Mouse (Mus musculus): ENCODE data around the gene Gstz1. TPM values are rescaled to one million over a fixed set of nuclear protein-coding genes. Genes with fewer than 3 reads are reported as not detected.

The Gstz1 gene
- total RNA-seq (2021): 10 to 100 TPM; 49.0 to 51.5 TPM

- peak; percentile 91 to 93 for DNase-seq
- intact Hi-C loops (cut with DNase I): loop anchor here (5.0 kb wide), 2 partner anchors 50 to 115 kb away; partner anchors contain the start of gene Samd15
Measured at GRCm38 (mm10) chr12:87146966-87147365, at the start of gene Gstz1. Gene Gstz1, plus strand, starts transcription at chr12:87147165.

GRCm38 (mm10) chr12:87100331-87100730 lies 46.6 kb upstream of the Gstz1 start:
- DNase-seq: no peak
- intact Hi-C loops (cut with DNase I): no loop called here

- intact Hi-C loops (cut with DNase I): no loop called here
- no peak for DNase-seq
Measured at GRCm38 (mm10) chr12:87102165-87102631, 44.8 kb upstream of the Gstz1 start, which contains the start of gene Ngb. Gene Ngb, minus strand, starts transcription at chr12:87102539.

- no peak for DNase-seq
- intact Hi-C loops (cut with DNase I): no loop called here
Measured at GRCm38 (mm10) chr12:87103471-87103870, 43.5 kb upstream of the Gstz1 start.

- intact Hi-C loops (cut with DNase I): no loop called here
- DNase-seq: no peak
Measured at GRCm38 (mm10) chr12:87104796-87105195, 42.2 kb upstream of the Gstz1 start.

- intact Hi-C loops (cut with DNase I): no loop called here
- no peak for DNase-seq
Measured at GRCm38 (mm10) chr12:87107357-87107977, 39.5 kb upstream of the Gstz1 start.

GRCm38 (mm10) chr12:87121918-87122589 lies 24.9 kb upstream of the Gstz1 start:
- intact Hi-C loops (cut with DNase I): no loop called here
- DNase-seq: no peak

GRCm38 (mm10) chr12:87127256-87127655 lies 19.7 kb upstream of the Gstz1 start:
- DNase-seq: no peak
- intact Hi-C loops (cut with DNase I): no loop called here

GRCm38 (mm10) chr12:87130224-87130623 lies 16.7 kb upstream of the Gstz1 start:
- intact Hi-C loops (cut with DNase I): loop anchor here (2.0 to 5.0 kb wide), 3 partner anchors 117 to 287 kb away; no protein-coding TSS in a partner anchor
- DNase-seq: no peak

- DNase-seq: no peak
- intact Hi-C loops (cut with DNase I): loop anchor here (2.0 to 5.0 kb wide), 3 partner anchors 116 to 286 kb away; no protein-coding TSS in a partner anchor
Measured at GRCm38 (mm10) chr12:87131181-87131580, 15.8 kb upstream of the Gstz1 start.

- intact Hi-C loops (cut with DNase I): loop anchor here (2.0 to 5.0 kb wide), 3 partner anchors 116 to 286 kb away; no protein-coding TSS in a partner anchor
- DNase-seq: peak; percentile 29 to 58
Measured at GRCm38 (mm10) chr12:87131619-87132018, 15.3 kb upstream of the Gstz1 start.

- DNase-seq: no peak
- intact Hi-C loops (cut with DNase I): loop anchor here (5.0 kb wide), 2 partner anchors 115 to 285 kb away; no protein-coding TSS in a partner anchor
Measured at GRCm38 (mm10) chr12:87132210-87132609, 14.8 kb upstream of the Gstz1 start.

GRCm38 (mm10) chr12:87132784-87133183 lies 14.2 kb upstream of the Gstz1 start:
- intact Hi-C loops (cut with DNase I): loop anchor here (5.0 kb wide), 2 partner anchors 115 to 285 kb away; no protein-coding TSS in a partner anchor
- no peak for DNase-seq

GRCm38 (mm10) chr12:87137439-87138341 lies 9.3 kb upstream of the Gstz1 start:
- intact Hi-C loops (cut with DNase I): no loop called here
- no peak for DNase-seq

GRCm38 (mm10) chr12:87138342-87138701 lies 8.6 kb upstream of the Gstz1 start:
- intact Hi-C loops (cut with DNase I): no loop called here
- no peak for DNase-seq

GRCm38 (mm10) chr12:87138768-87139167 lies 8.2 kb upstream of the Gstz1 start:
- no peak for DNase-seq
- intact Hi-C loops (cut with DNase I): no loop called here

GRCm38 (mm10) chr12:87142156-87142555 lies 4.8 kb upstream of the Gstz1 start:
- DNase-seq: no peak
- intact Hi-C loops (cut with DNase I): no loop called here

- DNase-seq: peak; percentile 95 to 96
- intact Hi-C loops (cut with DNase I): loop anchor here (5.0 kb wide), 2 partner anchors 50 to 115 kb away; partner anchors contain the start of gene Samd15
Measured at GRCm38 (mm10) chr12:87147395-87148089, 577 bp downstream of the Gstz1 start, which contains the start of gene Pomt2. Gene Pomt2, minus strand, starts transcription at chr12:87147968.

- intact Hi-C loops (cut with DNase I): loop anchor here (5.0 kb wide), 2 partner anchors 49 to 114 kb away; partner anchors contain the start of gene Samd15
- no peak for DNase-seq
Measured at GRCm38 (mm10) chr12:87148136-87148535, 1.2 kb downstream of the Gstz1 start.

- intact Hi-C loops (cut with DNase I): loop anchor here (5.0 kb wide), 2 partner anchors 48 to 113 kb away; partner anchors contain the start of gene Samd15
Measured at GRCm38 (mm10) chr12:87149471-87149870, 2.5 kb downstream of the Gstz1 start.

More at GRCm38 (mm10) chr12:87149471-87149870, 2.5 kb downstream of the Gstz1 start:
- DNase-seq: no peak
